Mouse (Mus musculus) liver, postnatal 0 days (tissue): ENCODE measurements around the gene Itpr2.

Experiments used
- CTCF ChIP-seq: sonication (generic); IDR thresholded peaks from 2 replicates; pipeline ENCODE4 v1.5.1; 2016; ENCODE audit warnings: antibody characterized with exemption, low read depth
- EP300 ChIP-seq: IDR thresholded peaks from 2 replicates; pipeline ENCODE4 v1.6.1; 2016; ENCODE audit warnings: antibody characterized with exemption, low read depth, mild to moderate bottlenecking

DNA sequence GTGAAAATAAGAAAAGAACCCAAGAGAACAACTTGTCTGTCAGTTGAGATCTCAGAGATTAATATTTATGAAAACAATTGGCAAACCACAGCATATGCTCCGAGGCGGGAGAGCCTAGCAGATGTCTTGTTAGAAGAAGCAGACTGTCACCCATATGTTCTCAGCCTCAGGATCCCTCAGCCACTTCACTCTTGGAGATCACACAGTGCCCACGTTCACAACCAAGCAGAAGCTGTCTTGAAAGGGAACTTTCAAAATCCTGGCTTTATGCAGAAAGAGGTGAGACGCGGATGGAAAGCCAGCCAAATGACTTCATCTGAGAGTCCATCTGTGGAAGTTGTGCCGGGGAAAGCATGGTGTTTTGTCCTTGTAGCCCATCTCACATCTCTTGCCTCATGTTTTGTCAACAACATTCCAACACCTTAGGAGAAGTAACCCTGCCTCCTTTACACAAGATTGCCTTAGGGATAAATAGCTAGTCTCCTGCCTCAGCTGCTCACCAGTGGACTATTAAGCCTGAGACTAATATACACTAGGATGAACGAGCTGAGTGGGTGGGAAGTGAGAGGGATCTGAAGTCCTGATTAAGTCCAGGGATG is 219.9 kb downstream of the Itpr2 start:
- no peak for TF ChIP-seq CTCF
- TF ChIP-seq EP300 = no peak
